Mouse (Mus musculus) bone marrow, adult 2 months (tissue): ENCODE measurements at regions not wholly inside any gene's neighbourhood (a gene's known extent, or its start where the extent isn't known, plus 50 kb on each side); places are given as distances from the start of the nearest gene placed in this dataset.

ENCODE experiments used
- H3K27ac ChIP-seq: fragments of 200-500 bp; 2 replicates; pipeline ENCODE4 v1.5.1; 2012; ENCODE audit warnings: low read depth, mild to moderate bottlenecking, control low read depth, inconsistent platforms, low read length; ENCODE audit not compliant: control insufficient read depth, poor library complexity, insufficient read depth
- H3K4me1 ChIP-seq: fragments of 200-500 bp; 2 replicates; pipeline ENCODE4 v1.6.1; 2011; ENCODE audit warnings: low read length; ENCODE audit not compliant: control insufficient read depth, insufficient read depth
- H3K4me3 ChIP-seq: fragments of 200-500 bp; replicated peaks from 2 replicates; pipeline ENCODE3; 2011; ENCODE audit warnings: mild to moderate bottlenecking, low read depth, low read length, control low read depth; ENCODE audit not compliant: control insufficient read depth
- CTCF ChIP-seq: fragments of 200-500 bp; IDR thresholded peaks from 2 replicates; pipeline ENCODE4 v1.5.1; 2011; ENCODE audit warnings: low read length, control low read depth; ENCODE audit not compliant: control insufficient read depth, insufficient read depth
- POLR2A ChIP-seq: fragments of 200-500 bp; IDR thresholded peaks from 2 replicates; pipeline ENCODE4 v1.6.1; 2011; ENCODE audit warnings: low read depth, mild to moderate bottlenecking, control low read depth, low read length, borderline replicate concordance; ENCODE audit not compliant: control insufficient read depth
- WGBS: fragments of 180-500 bp; shearing (Covaris S2); methylation state at CpG from one replicate; pipeline ENCODE4 v1.1.7; 2018; 5-methylcytosine and 5-hydroxymethylcytosine counted together

DNA sequence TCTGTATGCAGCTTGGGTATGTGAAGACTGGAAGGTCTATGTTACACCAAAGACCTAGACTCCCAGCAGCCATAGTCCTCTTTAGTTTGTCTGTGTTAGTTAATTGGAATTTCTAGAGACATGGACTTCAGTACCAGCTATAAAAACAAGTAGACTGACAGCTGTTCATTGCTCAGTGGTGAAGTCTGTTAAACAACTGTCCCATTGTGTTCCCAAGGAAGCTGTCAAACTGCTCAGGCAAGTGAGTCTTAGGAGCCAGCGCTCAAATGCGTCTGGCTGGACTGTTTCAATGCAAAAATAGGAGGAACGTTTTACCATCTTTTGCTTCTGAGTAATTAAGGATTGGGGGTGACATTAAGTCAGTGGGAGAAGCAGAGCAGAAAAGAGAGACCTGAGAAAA, 92.9 kb upstream of the Fam83b start:
- H3K4me3 ChIP-seq = no peak overlapping the region
- no peak overlapping the region for H3K27ac ChIP-seq
- TF ChIP-seq POLR2A = no peak
- TF ChIP-seq CTCF = no peak
- H3K4me1 ChIP-seq = no peaks in the 10 kb centered on the region
- 73% methylated on average over 3 of the region's 3 CpGs for WGBS

DNA sequence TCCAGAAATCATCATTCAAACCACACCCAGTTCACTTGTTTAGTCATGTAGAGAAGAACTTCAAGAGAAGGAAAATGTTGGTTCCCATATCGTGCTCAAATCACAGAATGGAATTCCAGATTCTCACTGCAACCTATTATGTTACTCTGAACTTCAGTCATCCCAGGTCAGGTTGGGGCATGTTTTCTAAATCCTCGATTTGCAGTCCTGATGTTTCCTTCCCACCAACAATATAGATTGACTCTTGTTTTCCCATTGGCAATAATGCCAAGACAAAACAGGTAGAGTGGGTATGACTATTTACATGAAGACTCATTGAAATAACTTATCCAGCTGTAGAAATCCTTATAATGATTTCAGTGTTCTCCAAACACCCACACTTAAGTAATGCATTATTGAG, 86.4 kb upstream of the Fam83b start:
- 77% methylated on average over 2 of the region's 2 CpGs for WGBS

DNA sequence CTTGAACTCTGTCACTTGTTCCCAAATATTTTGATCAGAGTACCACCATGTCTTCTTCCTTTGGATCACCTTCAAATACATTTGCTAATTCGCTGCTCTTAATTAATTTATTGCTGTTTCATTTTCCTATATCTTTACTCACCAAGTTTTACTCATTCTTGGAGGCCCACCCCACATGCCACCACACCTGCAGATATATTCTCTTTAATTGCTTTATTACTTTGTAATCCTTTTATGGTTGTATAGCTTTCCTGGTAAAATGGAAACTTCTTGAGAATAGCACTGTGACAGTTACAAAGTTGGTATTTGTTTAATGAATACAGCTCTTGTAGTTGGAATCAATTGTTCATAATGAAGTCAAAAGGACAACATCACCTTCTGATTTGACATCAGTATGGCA, 82.6 kb upstream of the Fam83b start:
- WGBS = 64% methylated on average over 1 of the region's 1 CpGs

More for the DNA sequence above, 86.4 kb upstream of the Fam83b start:
- H3K4me1 ChIP-seq = no peaks in the 10 kb centered on the region
- H3K4me3 ChIP-seq = no peak overlapping the region
- TF ChIP-seq POLR2A = no peak
- TF ChIP-seq CTCF = no peak
- H3K27ac ChIP-seq = no peak overlapping the region

DNA sequence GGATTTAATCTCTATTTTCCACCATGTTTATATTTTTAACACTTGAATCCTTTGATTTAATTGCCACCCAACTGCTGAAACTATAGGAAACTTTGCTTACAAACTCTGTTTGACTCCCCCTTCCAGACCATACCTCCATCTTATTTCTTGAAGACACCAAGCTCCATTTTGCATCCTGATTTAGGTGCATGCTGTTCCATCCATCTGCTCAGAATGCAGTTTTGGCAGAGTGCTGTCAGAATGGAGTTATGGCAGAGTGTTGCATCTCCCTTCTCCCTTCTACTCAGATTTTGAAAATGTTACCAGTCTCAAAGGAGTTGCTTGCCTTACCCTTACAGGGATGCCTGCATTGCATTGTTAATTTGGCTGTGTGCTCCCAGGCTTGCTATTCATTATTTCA, 79.5 kb upstream of the Fam83b start:
- no peak overlapping the region for H3K27ac ChIP-seq
- no peaks in the 10 kb centered on the region for H3K4me1 ChIP-seq
- H3K4me3 ChIP-seq = no peak overlapping the region
- TF ChIP-seq CTCF (no peak), POLR2A (no peak)

More for the DNA sequence above, 82.6 kb upstream of the Fam83b start:
- TF ChIP-seq CTCF = no peak
- TF ChIP-seq POLR2A = no peak
- Histone ChIP-seq H3K27ac (no peak overlapping the region), H3K4me1 (no peaks in the 10 kb centered on the region), H3K4me3 (no peak overlapping the region)
